Mouse (Mus musculus) cerebellum, adult 9-10 months (tissue): ENCODE measurements at regions not wholly inside any gene's neighbourhood (a gene's known extent, or its start where the extent isn't known, plus 50 kb on each side); places are given as distances from the start of the nearest gene placed in this dataset.

Experiments
- DNase-seq: peaks from one replicate; pipeline ENCODE4 v3.0.0; 2022

DNA sequence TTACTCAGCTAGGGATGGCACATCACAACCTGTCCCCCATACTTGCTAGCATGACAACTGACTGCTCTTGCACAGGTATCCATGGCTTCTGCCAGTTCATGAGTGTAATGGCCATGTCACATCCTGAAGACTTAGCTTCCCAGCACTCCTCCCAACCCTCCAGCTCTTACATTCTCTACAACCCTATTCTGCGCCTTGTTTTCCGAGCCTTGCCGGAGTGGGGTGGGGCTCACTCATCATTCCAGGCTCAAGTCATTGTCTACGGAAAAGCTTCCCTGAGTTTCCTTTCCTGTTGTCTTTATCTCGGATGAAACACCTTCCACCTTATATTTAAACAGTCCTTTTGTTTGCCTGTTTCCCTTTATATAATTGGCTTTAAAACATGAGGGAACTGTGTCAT, 69.6 kb downstream of the Prdm13 start:
- DNase-seq = no peak

DNA sequence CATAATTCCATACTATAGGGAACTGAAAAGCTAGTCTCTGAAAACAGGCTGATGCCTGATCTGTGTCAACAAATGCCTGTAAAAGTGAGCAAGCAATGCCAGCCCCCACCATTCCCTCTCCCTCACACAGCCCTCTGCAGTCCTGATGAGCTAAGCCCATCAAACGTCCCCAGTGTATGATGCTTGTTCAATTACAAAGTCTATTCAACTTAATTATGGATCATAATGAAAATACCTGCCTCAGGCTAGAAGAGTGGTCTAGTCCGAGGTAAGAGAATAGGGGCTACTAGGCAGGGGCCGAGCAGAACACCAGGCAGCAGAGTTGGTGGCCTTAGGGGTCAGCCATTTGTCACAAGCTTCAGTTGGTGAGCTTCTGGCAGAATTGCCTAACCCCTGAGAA, 71.3 kb downstream of the Prdm13 start:
- DNase-seq = no peak

DNA sequence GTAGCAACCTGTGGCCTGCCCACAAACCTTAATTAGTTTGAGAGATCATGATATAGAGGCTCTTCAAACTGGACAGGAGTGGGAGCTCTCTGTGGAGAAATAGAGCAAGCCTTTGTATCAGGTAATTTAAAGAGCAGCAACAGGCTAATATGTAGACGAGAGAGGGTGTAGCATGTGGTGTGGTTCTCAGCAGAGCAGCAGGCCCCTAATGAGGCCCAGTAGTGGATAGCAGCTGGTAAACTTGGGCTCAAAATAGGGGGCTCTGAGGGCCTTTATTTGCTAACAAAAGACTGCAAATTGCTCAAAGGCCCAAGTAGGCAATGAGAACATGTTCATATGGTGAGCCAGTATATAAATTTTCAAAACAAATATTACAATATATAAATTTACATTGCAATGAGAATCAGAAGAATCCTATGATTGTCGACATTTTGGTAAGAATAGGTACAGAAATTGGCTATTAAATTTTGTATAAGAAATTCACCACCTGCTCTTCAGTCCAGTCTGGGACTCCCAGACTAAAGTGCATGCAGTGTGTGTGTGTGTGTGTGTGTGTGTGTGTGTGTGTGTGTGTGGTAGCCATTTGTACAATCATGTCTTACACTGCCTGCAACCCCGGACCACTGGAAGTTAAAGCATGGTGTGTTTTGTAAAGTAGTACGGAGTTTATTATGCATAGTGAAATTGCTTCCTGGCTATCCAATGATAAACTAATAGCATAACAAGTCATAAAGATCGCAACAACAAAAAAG, 74.1 kb downstream of the Prdm13 start:
- DNase-seq = no peak

DNA sequence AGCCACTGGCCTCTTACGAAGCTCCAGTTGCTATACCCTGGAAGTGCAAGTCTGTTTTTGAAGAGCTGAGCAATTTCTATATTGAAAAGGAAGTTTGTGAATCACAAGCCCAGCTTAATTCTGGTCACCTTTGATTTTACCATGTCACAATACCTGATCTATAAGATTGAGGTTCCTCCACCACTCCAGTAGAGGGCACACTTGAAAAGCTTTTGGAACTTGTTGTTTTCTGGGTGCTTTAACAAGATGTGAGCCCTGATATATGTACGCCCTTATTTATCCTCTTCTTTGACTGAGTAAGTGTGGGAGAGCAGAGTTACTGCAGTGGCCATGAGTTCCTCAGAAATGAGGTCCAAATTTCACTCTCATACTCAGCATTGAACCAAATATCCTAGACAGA, 87.7 kb downstream of the Prdm13 start:
- no peak for DNase-seq

DNA sequence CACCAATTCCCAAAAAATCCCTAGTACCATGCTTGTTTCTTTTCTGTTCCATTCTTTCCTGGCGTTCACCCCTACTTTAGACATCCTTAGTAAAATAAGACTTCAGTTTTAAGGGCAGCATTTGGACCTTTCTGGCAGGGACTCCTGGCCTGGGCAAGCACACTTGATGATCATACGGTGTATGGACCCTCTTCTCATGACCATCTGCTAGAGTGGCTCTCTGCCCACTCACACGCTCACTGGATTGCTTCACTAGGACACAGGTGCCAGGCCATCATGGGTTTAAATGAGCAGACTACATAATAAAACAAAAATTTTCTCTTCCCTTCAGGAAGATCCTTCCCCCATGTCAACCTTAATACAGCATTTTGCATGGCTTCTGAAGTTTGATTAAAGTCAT, 138.0 kb downstream of the Prdm13 start:
- peak; percentile 39 for DNase-seq

DNA sequence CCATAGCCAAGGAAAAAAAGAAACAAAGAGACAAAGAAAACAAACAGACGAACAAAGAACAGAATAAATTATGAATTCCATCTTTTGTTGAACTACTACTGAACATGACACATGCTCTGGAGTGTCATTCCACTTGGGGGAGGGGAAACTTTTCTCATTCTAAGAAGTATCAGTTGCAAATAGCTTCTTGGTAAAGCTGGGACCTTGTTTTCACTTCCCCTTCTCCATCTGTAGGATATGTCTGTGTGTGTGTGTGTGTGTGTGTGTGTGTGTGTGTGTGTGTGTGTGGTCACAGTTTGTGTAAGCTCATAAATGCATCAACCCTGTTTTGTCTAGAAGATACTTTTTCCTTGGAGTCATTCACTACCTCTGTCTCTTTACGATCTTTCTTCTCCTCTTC, 146.2 kb downstream of the Prdm13 start:
- DNase-seq = no peak

DNA sequence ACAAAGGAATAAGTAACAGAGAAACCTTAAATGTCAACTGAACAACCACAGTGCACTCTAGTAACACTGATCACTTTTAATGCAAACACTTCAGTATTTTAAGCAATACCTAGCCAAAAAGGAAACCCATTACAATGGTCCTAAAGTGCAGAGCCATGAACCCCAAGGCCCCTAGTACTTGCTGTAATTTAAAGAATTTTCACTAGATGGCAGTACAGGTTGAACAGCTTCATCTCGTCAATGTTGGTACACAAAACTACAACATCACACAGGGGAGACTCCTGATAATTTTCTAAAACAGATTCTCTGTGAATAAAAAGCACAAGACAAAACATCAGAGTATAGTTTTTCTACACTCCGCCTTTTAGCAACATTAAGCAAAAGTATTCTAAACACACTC, 149.8 kb downstream of the Prdm13 start:
- DNase-seq = peak; percentile 17

DNA sequence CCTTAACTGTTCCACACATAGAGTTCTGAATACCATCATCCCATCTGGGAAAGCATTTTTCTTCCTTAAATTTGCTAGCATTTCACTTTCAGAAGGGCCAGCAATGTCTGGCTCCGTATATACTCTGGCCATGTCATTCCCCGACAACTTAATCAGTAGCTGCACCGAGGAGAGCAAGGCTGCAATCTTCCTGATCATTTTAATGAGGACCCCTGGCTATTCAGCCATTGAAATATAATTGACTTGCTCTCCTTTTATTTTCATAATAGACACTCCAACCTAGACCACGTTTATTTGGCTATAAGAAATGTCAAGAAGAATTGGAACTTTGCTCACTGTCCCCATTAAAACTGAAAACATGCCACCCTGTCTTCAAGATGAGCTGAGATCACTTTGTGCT, 153.6 kb downstream of the Prdm13 start:
- DNase-seq = no peak
